Mouse (Mus musculus) telencephalon, adult 2 months (tissue): ENCODE measurements at regions not wholly inside any gene's neighbourhood (a gene's known extent, or its start where the extent isn't known, plus 50 kb on each side); places are given as distances from the start of the nearest gene placed in this dataset.

Experiments used
- DNase-seq: peaks from one replicate; pipeline ENCODE4 v3.0.0-alpha.2; 2011; ENCODE audit warnings: low read depth, low spot score

- no peak for DNase-seq
Observed at GRCm38 (mm10) chr10:37079535-37079934, 59.2 kb downstream of the Marcks start.

DNA sequence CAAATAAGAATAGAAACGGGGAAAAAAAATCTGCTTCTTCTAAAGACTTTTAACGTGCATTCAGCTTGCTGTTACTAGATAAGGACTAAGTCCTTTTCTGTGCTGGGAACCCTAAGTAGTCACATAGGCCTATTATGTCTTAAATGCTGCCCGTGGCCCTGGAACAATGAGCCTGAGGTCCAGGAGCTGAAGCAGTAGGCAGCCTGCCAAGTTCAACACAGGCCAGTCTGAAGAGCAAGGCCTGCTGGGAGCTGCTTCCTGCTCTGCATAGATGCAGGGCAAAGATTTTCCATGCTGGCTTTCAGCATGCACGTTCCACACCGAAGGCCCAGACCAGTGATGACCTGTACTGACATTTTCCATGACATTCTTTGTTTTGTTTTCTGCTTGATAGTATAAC is 60.3 kb downstream of the Marcks start:
- DNase-seq: peak; percentile 10

GRCm38 (mm10) chr10:37077741-37078140 is 61.0 kb downstream of the Marcks start:
- no peak for DNase-seq

GRCm38 (mm10) chr10:37072834-37073233 is 65.9 kb downstream of the Marcks start:
- peak; percentile 67 for DNase-seq

GRCm38 (mm10) chr10:37072061-37072460 is 66.7 kb downstream of the Marcks start:
- no peak for DNase-seq

DNA sequence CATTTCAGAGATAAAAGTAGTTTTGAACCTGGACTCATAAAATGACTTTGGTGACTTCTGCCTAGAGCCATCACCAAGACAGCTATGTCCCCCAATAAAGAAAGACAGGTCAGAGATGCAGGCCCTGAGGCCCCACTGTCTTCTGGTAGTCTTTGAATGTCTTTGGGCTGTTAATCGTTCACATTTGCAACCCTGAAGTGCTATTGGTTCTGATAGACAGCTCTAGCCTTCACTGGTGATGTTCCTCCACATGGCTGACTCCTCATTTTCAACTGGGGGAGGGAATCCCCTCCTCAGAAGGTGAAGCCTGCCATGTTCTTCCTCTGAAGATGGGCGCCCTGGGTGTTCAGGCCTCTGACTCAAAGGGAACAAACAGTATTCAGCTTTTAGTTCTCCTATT is 67.3 kb downstream of the Marcks start:
- no peak for DNase-seq
